In the genomic region with DNA sequence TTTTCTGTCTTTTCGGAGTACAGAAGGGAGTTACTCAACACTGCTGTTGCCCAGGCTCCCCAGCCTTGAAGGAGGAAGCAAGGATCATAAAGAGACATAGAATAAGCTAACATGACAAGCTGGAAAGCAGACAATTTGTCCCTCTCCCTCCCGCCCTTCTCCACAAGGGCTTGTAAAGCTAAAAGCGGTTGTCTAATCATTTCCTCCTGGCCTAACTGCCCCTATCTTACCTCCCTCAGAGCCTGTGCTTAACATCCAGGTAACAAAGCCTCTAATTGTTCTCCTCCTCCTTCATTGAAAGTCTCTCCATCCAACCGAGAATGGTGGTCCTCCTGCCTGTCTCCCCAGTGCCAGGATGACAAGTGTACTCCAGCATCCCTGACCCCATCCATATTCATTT, we compare ENCODE assay signal across 8 mouse cellular contexts. TPM values are rescaled to one million over a fixed set of nuclear protein-coding genes. Genes with fewer than 3 reads are reported as not detected.
DNase-seq lines count a peak whose midpoint lies in the region; ATAC-seq and TF ChIP-seq lines count a peak whose summit lies in the region.

No protein-coding gene starts in this region.

- no peak overlapping the region for H3K27ac ChIP-seq in heart, embryonic 15.5 days
- peak overlapping the region; percentile 76 for H3K27ac ChIP-seq in bone marrow macrophage, adult 2 months (ENCODE audit: insufficient read depth, low read depth, low read length)
- no peak overlapping the region for H3K27ac ChIP-seq in intestine, embryonic 14.5 days (ENCODE audit: low read depth)
- H3K27ac ChIP-seq in midbrain, embryonic 15.5 days = no peak overlapping the region

- peaks cover 20% of the 10 kb centered on the region for H3K4me1 ChIP-seq in heart, embryonic 15.5 days (replicated peaks)
- peaks cover 26% of the 10 kb centered on the region for H3K4me1 ChIP-seq in bone marrow macrophage, adult 2 months (ENCODE audit: control insufficient read depth, insufficient read depth, low read length)
- H3K4me1 ChIP-seq in intestine, embryonic 14.5 days (replicated peaks; ENCODE audit: control insufficient read depth, insufficient read depth, low read length) = peaks cover 17% of the 10 kb centered on the region
- peaks cover 25% of the 10 kb centered on the region for H3K4me1 ChIP-seq in midbrain, embryonic 15.5 days

- no peak for TF ChIP-seq POLR2A in bone marrow macrophage, adult 2 months (IDR thresholded peaks at IDR 0.05; ENCODE audit: borderline replicate concordance, low read depth, low read length)

- H3K9ac ChIP-seq in heart, embryonic 15.5 days = no peak overlapping the region
- peak overlapping the region; percentile 7; the same call in 1 of the 2 replicates for H3K9ac ChIP-seq in intestine, embryonic 14.5 days (ENCODE audit: low read length)
- 0 out of 2 replicates have a peak overlapping the region, but pooled peaks have one; percentile 67 for H3K9ac ChIP-seq in midbrain, embryonic 15.5 days

- no peak for ATAC-seq in heart, embryonic 15.5 days (replicated peaks; ENCODE audit: insufficient number of reproducible peaks, insufficient read depth, low FRiP score, low read depth)
- ATAC-seq in intestine, embryonic 14.5 days (replicated peaks; ENCODE audit: low FRiP score, low TSS enrichment, low read depth) = no peak
- ATAC-seq in midbrain, embryonic 15.5 days (replicated peaks) = no peak

- H3K4me2 ChIP-seq in heart, embryonic 15.5 days = peak overlapping the region; percentile 88
- peak overlapping the region; percentile 93 for H3K4me2 ChIP-seq in intestine, embryonic 14.5 days (ENCODE audit: low read length)
- H3K4me2 ChIP-seq in midbrain, embryonic 15.5 days = peak overlapping the region; percentile 79

- 47% methylated on average over 4 of the region's 4 CpGs for WGBS in heart, embryonic 15.5 days
- 42% methylated on average over 4 of the region's 4 CpGs for WGBS in intestine, embryonic 14.5 days
- WGBS in midbrain, embryonic 15.5 days = 44% methylated on average over 4 of the region's 4 CpGs

- intact Hi-C loops in heart, postnatal 36 days (cut with DNase I) = loop anchor here (2.0 kb wide), 1 partner anchor 34 kb away; no protein-coding TSS in a partner anchor

- no peaks in the 10 kb centered on the region for H3K27me3 ChIP-seq in heart, embryonic 15.5 days
- H3K27me3 ChIP-seq in intestine, embryonic 14.5 days (replicated peaks; ENCODE audit: control insufficient read depth, insufficient read depth, low read length) = no peaks in the 10 kb centered on the region
- H3K27me3 ChIP-seq in midbrain, embryonic 15.5 days (replicated peaks) = no peaks in the 10 kb centered on the region

- H3K4me3 ChIP-seq in heart, embryonic 15.5 days = peak overlapping the region; percentile 75; the same call in 1 of the 2 replicates
- H3K4me3 ChIP-seq in bone marrow macrophage, adult 2 months (ENCODE audit: insufficient read depth, low read length) = peak overlapping the region; percentile 90
- 0 out of 2 replicates have a peak overlapping the region, but pooled peaks have one; percentile 59 for H3K4me3 ChIP-seq in intestine, embryonic 14.5 days (ENCODE audit: low read depth, low read length)
- peak overlapping the region; percentile 64 for H3K4me3 ChIP-seq in midbrain, embryonic 15.5 days

- DNase-seq in heart, postnatal 36 days = no peak
- DNase-seq in intestine, embryonic 14.5 days (ENCODE audit: low spot score) = no peak
- DNase-seq in c-Kit-positive CD71-positive TER-119-positive erythroid progenitor cells, embryonic 14.5 days (ENCODE audit: low spot score) = no peak
- DNase-seq in cerebellum, adult 9-11 months = no peak
- no peak for DNase-seq in kidney, adult 18-20 months

- TF ChIP-seq CTCF in bone marrow macrophage, adult 2 months (IDR thresholded peaks at IDR 0.05; ENCODE audit: low read depth, low read length) = no peak

- peaks cover 26% of the 10 kb centered on the region for H3K36me3 ChIP-seq in heart, embryonic 15.5 days
- H3K36me3 ChIP-seq in intestine, embryonic 14.5 days (ENCODE audit: control insufficient read depth, insufficient read depth, low read length) = peaks cover 34% of the 10 kb centered on the region
- peaks cover 18% of the 10 kb centered on the region; the same call in 1 of the 2 replicates for H3K36me3 ChIP-seq in midbrain, embryonic 15.5 days (replicated peaks)

- H3K9me3 ChIP-seq in heart, embryonic 15.5 days (replicated peaks) = no peaks in the 10 kb centered on the region
- no peaks in the 10 kb centered on the region for H3K9me3 ChIP-seq in intestine, embryonic 14.5 days (ENCODE audit: control insufficient read depth, low read length)
- H3K9me3 ChIP-seq in midbrain, embryonic 15.5 days = no peaks in the 10 kb centered on the region

RNA-seq across cellular contexts. Expression of a gene that starts 1.4 kb away (rescaled TPM):
- 20.9 and 23.3 TPM in 2 replicates for polyA plus RNA-seq in heart, embryonic 15.5 days (2015; fragmentation: Nextera tagmentation; extraction: Ambion mirVana)
- 10 to 100 TPM; 45.1 to 47.3 TPM for total RNA-seq in heart, postnatal 36 days (2021)
- polyA plus RNA-seq in bone marrow macrophage, adult 2 months (2012; ENCODE audit: insufficient read depth, insufficient read length, missing spikeins) = 20.1 and 28.3 TPM in 2 replicates
- polyA plus RNA-seq in intestine, embryonic 14.5 days (2014; fragmentation: Nextera tagmentation; extraction: Ambion mirVana) = 36.0 and 37.4 TPM in 2 replicates
- 38.6 and 43.3 TPM in 2 replicates for polyA plus RNA-seq in midbrain, embryonic 15.5 days (2015; fragmentation: Nextera tagmentation; extraction: Ambion mirVana)

RNA-seq across cellular contexts. Expression of a gene that starts 5.8 kb away (rescaled TPM):
- 74.6 and 83.4 TPM in 2 replicates for polyA plus RNA-seq in heart, embryonic 15.5 days (2015; fragmentation: Nextera tagmentation; extraction: Ambion mirVana)
- 10 to 100 TPM; 44.7 to 52.6 TPM for total RNA-seq in heart, postnatal 36 days (2021)
- polyA plus RNA-seq in bone marrow macrophage, adult 2 months (2012; ENCODE audit: insufficient read depth, insufficient read length, missing spikeins) = 43.3 and 47.7 TPM in 2 replicates
- 88.4 and 89.9 TPM in 2 replicates for polyA plus RNA-seq in intestine, embryonic 14.5 days (2014; fragmentation: Nextera tagmentation; extraction: Ambion mirVana)
- polyA plus RNA-seq in midbrain, embryonic 15.5 days (2015; fragmentation: Nextera tagmentation; extraction: Ambion mirVana) = 111 and 118 TPM in 2 replicates

RNA-seq across cellular contexts. Expression of a gene that starts 34.6 kb away (rescaled TPM):
- 30.6 and 35.9 TPM in 2 replicates for polyA plus RNA-seq in heart, embryonic 15.5 days (2015; fragmentation: Nextera tagmentation; extraction: Ambion mirVana)
- total RNA-seq in heart, postnatal 36 days (2021) = 10 to 100 TPM; 13.0 to 13.7 TPM
- 10.0 and 10.4 TPM in 2 replicates for polyA plus RNA-seq in bone marrow macrophage, adult 2 months (2012; ENCODE audit: insufficient read depth, insufficient read length, missing spikeins)
- polyA plus RNA-seq in intestine, embryonic 14.5 days (2014; fragmentation: Nextera tagmentation; extraction: Ambion mirVana) = 22.6 and 27.1 TPM in 2 replicates
- 45.3 and 46.5 TPM in 2 replicates for polyA plus RNA-seq in midbrain, embryonic 15.5 days (2015; fragmentation: Nextera tagmentation; extraction: Ambion mirVana)

RNA-seq across cellular contexts. Expression of a gene that starts 39.1 kb away (rescaled TPM):
- 76.7 and 86.8 TPM in 2 replicates for polyA plus RNA-seq in heart, embryonic 15.5 days (2015; fragmentation: Nextera tagmentation; extraction: Ambion mirVana)
- 100 to 1,000 TPM; 141 to 143 TPM for total RNA-seq in heart, postnatal 36 days (2021)
- polyA plus RNA-seq in bone marrow macrophage, adult 2 months (2012; ENCODE audit: insufficient read depth, insufficient read length, missing spikeins) = 96.3 and 116 TPM in 2 replicates
- 45.4 and 53.2 TPM in 2 replicates for polyA plus RNA-seq in intestine, embryonic 14.5 days (2014; fragmentation: Nextera tagmentation; extraction: Ambion mirVana)
- 90.3 and 105 TPM in 2 replicates for polyA plus RNA-seq in midbrain, embryonic 15.5 days (2015; fragmentation: Nextera tagmentation; extraction: Ambion mirVana)

RNA-seq across cellular contexts. Expression of a gene that starts 45.5 kb away (rescaled TPM):
- polyA plus RNA-seq in heart, embryonic 15.5 days (2015; fragmentation: Nextera tagmentation; extraction: Ambion mirVana) = 0.24 TPM in 1 of 2 replicates, not detected in the other
- not detected for total RNA-seq in heart, postnatal 36 days (2021)
- polyA plus RNA-seq in bone marrow macrophage, adult 2 months (2012; ENCODE audit: insufficient read depth, insufficient read length, missing spikeins) = not detected in 2 replicates
- 1.7 and 3.4 TPM in 2 replicates for polyA plus RNA-seq in intestine, embryonic 14.5 days (2014; fragmentation: Nextera tagmentation; extraction: Ambion mirVana)
- polyA plus RNA-seq in midbrain, embryonic 15.5 days (2015; fragmentation: Nextera tagmentation; extraction: Ambion mirVana) = 0.10 and 0.30 TPM in 2 replicates
